Mouse (Mus musculus): ENCODE data around the gene Glb1l. TPM values are rescaled to one million over a fixed set of nuclear protein-coding genes. Genes with fewer than 3 reads are reported as not detected.

Gene Glb1l
- polyA plus RNA-seq, 1 experiment: 10.8 TPM

- 1% methylated on average over 31 of the region's 31 CpGs for WGBS
- Histone ChIP-seq H3K4me1 (ENCODE audit: control insufficient read depth, insufficient read depth, low read length) (peaks cover 8% of the 10 kb centered on the region), H3K27me3 (ENCODE audit: control insufficient read depth, insufficient read depth, low read length) (no peaks in the 10 kb centered on the region), H3K4me3 (replicated peaks; ENCODE audit: insufficient read depth, low read depth, low read length) (peak within 1 kb of the TSS; percentile 70), H3K27ac (ENCODE audit: insufficient read depth, low read length) (no peak within 1 kb of the TSS)
- peak; percentile 83 for DNase-seq
- TF ChIP-seq POLR2A (IDR thresholded peaks at IDR 0.05; ENCODE audit: borderline replicate concordance, insufficient read depth, low read length): peak; percentile 41; the same call in 1 of the 2 replicates
- no peak for TF ChIP-seq CTCF (IDR thresholded peaks at IDR 0.05; ENCODE audit: borderline replicate concordance, insufficient read depth, low read depth, low read length)
These were observed 30.5 kb downstream of the Glb1l start, which contains the start of gene Abcb6 for GRCm38 (mm10) chr1:75180105-75180590. Gene Abcb6, minus strand, starts transcription at chr1:75180392.

- Histone ChIP-seq H3K4me3 (replicated peaks; ENCODE audit: insufficient read depth, low read depth, low read length) (peak overlapping the region; percentile 70), H3K27me3 (ENCODE audit: control insufficient read depth, insufficient read depth, low read length) (no peaks in the 10 kb centered on the region), H3K4me1 (ENCODE audit: control insufficient read depth, insufficient read depth, low read length) (peaks cover 3% of the 10 kb centered on the region; the same call in 1 of the 2 replicates), H3K27ac (ENCODE audit: insufficient read depth, low read length) (no peak overlapping the region)
- DNase-seq: peak; percentile 63 to 69
- no peak for TF ChIP-seq CTCF (IDR thresholded peaks at IDR 0.05; ENCODE audit: borderline replicate concordance, insufficient read depth, low read depth, low read length)
- 1% methylated on average over 23 of the region's 23 CpGs for WGBS
These were observed 31.1 kb downstream of the Glb1l start for GRCm38 (mm10) chr1:75179334-75180104.

GRCm38 (mm10) chr1:75168472-75169464 lies 41.8 kb downstream of the Glb1l start, which contains the start of gene Zfand2b:
Gene Zfand2b, plus strand, starts transcription at chr1:75168646.
- peak; percentile 96 to 98 for DNase-seq
- H3K4me1 ChIP-seq (ENCODE audit: control insufficient read depth, insufficient read depth, low read length): no peaks in the 10 kb centered on the region
- TF ChIP-seq CTCF (IDR thresholded peaks at IDR 0.05; ENCODE audit: borderline replicate concordance, insufficient read depth, low read depth, low read length) (no peak), POLR2A (IDR thresholded peaks at IDR 0.05; ENCODE audit: borderline replicate concordance, insufficient read depth, low read length) (peak; percentile 80; the same call in 1 of the 2 replicates)
- no peaks in the 10 kb centered on the region for H3K27me3 ChIP-seq (ENCODE audit: control insufficient read depth, insufficient read depth, low read length)
- peak within 1 kb of the TSS; percentile 2; the same call in 1 of the 2 replicates for H3K27ac ChIP-seq (ENCODE audit: insufficient read depth, low read length)
- H3K4me3 ChIP-seq (replicated peaks; ENCODE audit: insufficient read depth, low read depth, low read length): peak within 1 kb of the TSS; percentile 80
- 1% methylated on average over 58 of the region's 59 CpGs for WGBS

- Histone ChIP-seq H3K4me1 (ENCODE audit: control insufficient read depth, insufficient read depth, low read length) (no peaks in the 10 kb centered on the region), H3K27ac (ENCODE audit: insufficient read depth, low read length) (peak overlapping the region; percentile 2; the same call in 1 of the 2 replicates)
- no peak for DNase-seq
These were observed 42.5 kb downstream of the Glb1l start for GRCm38 (mm10) chr1:75168093-75168471.

GRCm38 (mm10) chr1:75160256-75160617 lies 50.4 kb downstream of the Glb1l start:
- Histone ChIP-seq H3K27ac (ENCODE audit: insufficient read depth, low read length) (no peak overlapping the region), H3K27me3 (ENCODE audit: control insufficient read depth, insufficient read depth, low read length) (no peaks in the 10 kb centered on the region), H3K4me3 (replicated peaks; ENCODE audit: insufficient read depth, low read depth, low read length) (no peak overlapping the region), H3K4me1 (ENCODE audit: control insufficient read depth, insufficient read depth, low read length) (no peaks in the 10 kb centered on the region)
- TF ChIP-seq POLR2A (IDR thresholded peaks at IDR 0.05; ENCODE audit: borderline replicate concordance, insufficient read depth, low read length) (no peak), CTCF (IDR thresholded peaks at IDR 0.05; ENCODE audit: borderline replicate concordance, insufficient read depth, low read depth, low read length) (no peak)
- DNase-seq: no peak
- 78% methylated on average over 4 of the region's 4 CpGs for WGBS

More at GRCm38 (mm10) chr1:75168093-75168471, 42.5 kb downstream of the Glb1l start:
- peak overlapping the region; percentile 80 for H3K4me3 ChIP-seq (replicated peaks; ENCODE audit: insufficient read depth, low read depth, low read length)
- no peaks in the 10 kb centered on the region for H3K27me3 ChIP-seq (ENCODE audit: control insufficient read depth, insufficient read depth, low read length)
- no peak for TF ChIP-seq POLR2A (IDR thresholded peaks at IDR 0.05; ENCODE audit: borderline replicate concordance, insufficient read depth, low read length)
- no peak for TF ChIP-seq CTCF (IDR thresholded peaks at IDR 0.05; ENCODE audit: borderline replicate concordance, insufficient read depth, low read depth, low read length)
- 6% methylated on average over 7 of the region's 7 CpGs for WGBS

GRCm38 (mm10) chr1:75159540-75160255 lies 50.9 kb downstream of the Glb1l start:
- no peak for DNase-seq
- TF ChIP-seq CTCF (IDR thresholded peaks at IDR 0.05; ENCODE audit: borderline replicate concordance, insufficient read depth, low read depth, low read length) (no peak), POLR2A (IDR thresholded peaks at IDR 0.05; ENCODE audit: borderline replicate concordance, insufficient read depth, low read length) (no peak)
- Histone ChIP-seq H3K27me3 (ENCODE audit: control insufficient read depth, insufficient read depth, low read length) (no peaks in the 10 kb centered on the region), H3K4me1 (ENCODE audit: control insufficient read depth, insufficient read depth, low read length) (no peaks in the 10 kb centered on the region), H3K4me3 (replicated peaks; ENCODE audit: insufficient read depth, low read depth, low read length) (no peak overlapping the region), H3K27ac (ENCODE audit: insufficient read depth, low read length) (no peak overlapping the region)
- WGBS: 67% methylated on average over 5 of the region's 5 CpGs

GRCm38 (mm10) chr1:75158990-75159389 lies 51.6 kb downstream of the Glb1l start:
- no peak for TF ChIP-seq POLR2A (IDR thresholded peaks at IDR 0.05; ENCODE audit: borderline replicate concordance, insufficient read depth, low read length)
- no peak for TF ChIP-seq CTCF (IDR thresholded peaks at IDR 0.05; ENCODE audit: borderline replicate concordance, insufficient read depth, low read depth, low read length)
- no peak for DNase-seq

More at GRCm38 (mm10) chr1:75158990-75159389, 51.6 kb downstream of the Glb1l start:
- H3K4me3 ChIP-seq (replicated peaks; ENCODE audit: insufficient read depth, low read depth, low read length): no peak overlapping the region
- no peaks in the 10 kb centered on the region for H3K27me3 ChIP-seq (ENCODE audit: control insufficient read depth, insufficient read depth, low read length)
- H3K27ac ChIP-seq (ENCODE audit: insufficient read depth, low read length): no peak overlapping the region
- no peaks in the 10 kb centered on the region for H3K4me1 ChIP-seq (ENCODE audit: control insufficient read depth, insufficient read depth, low read length)
